Mouse (Mus musculus) monocyte, adult 5-6 weeks (primary cell): Measurements from ENCODE around the gene Mapk1. TPM values are rescaled to one million over a fixed set of nuclear protein-coding genes. Genes with fewer than 3 reads are reported as not detected.
A peak's percentile ranks its signal among the peaks of the same experiment; 100 is the strongest.

Source experiments
- ATAC-seq: fragments of 153-309, 156-312 bp; replicated peaks from 2 replicates; pipeline ENCODE4 v1.8.0; 2017; ENCODE audit warnings: mild to moderate bottlenecking; ENCODE audit not compliant: low TSS enrichment, insufficient number of reproducible peaks, severe bottlenecking, poor library complexity, low FRiP score
- total RNA-seq: library from RNA; stranded (forward); fragments of 200-1000, 200-491, 200-594 nt; gene quantifications from 3 replicates; pipeline ENCODE4 v1.2.3, GENCODE M21; 2017

Gene Mapk1
- total RNA-seq, 1 experiment from 2014 or later, result 121 TPM

GRCm38 (mm10) chr16:17012583-17012982 lies 29.4 kb downstream of the Mapk1 start:
- peak; percentile 89 for ATAC-seq

GRCm38 (mm10) chr16:17015111-17015852 lies 32.1 kb downstream of the Mapk1 start:
- ATAC-seq, result no peak

GRCm38 (mm10) chr16:17015853-17016230 lies 32.7 kb downstream of the Mapk1 start:
- no peak for ATAC-seq

- ATAC-seq, result no peak
These were observed 34.9 kb downstream of the Mapk1 start for GRCm38 (mm10) chr16:17018071-17018470.

- no peak for ATAC-seq
These were observed 41.4 kb downstream of the Mapk1 start for GRCm38 (mm10) chr16:17024469-17025148.

GRCm38 (mm10) chr16:17029971-17030695 lies 47.0 kb downstream of the Mapk1 start:
- no peak for ATAC-seq

GRCm38 (mm10) chr16:17033754-17034153 lies 50.6 kb downstream of the Mapk1 start:
- no peak for ATAC-seq

GRCm38 (mm10) chr16:17040716-17041115 lies 57.5 kb downstream of the Mapk1 start:
- ATAC-seq, result no peak

GRCm38 (mm10) chr16:17041417-17041816 lies 58.2 kb downstream of the Mapk1 start:
- ATAC-seq, result no peak

- ATAC-seq, result no peak
These were observed 61.1 kb downstream of the Mapk1 start for GRCm38 (mm10) chr16:17044320-17044719.

- no peak for ATAC-seq
These were observed 62.1 kb downstream of the Mapk1 start for GRCm38 (mm10) chr16:17045287-17045686.

- ATAC-seq, result no peak
These were observed 66.7 kb downstream of the Mapk1 start for GRCm38 (mm10) chr16:17049886-17050285.

GRCm38 (mm10) chr16:17052087-17052486 lies 68.9 kb downstream of the Mapk1 start:
- ATAC-seq, result no peak

GRCm38 (mm10) chr16:17053903-17054302 lies 70.7 kb downstream of the Mapk1 start:
- ATAC-seq, result no peak

GRCm38 (mm10) chr16:17055584-17055983 lies 72.4 kb downstream of the Mapk1 start:
- ATAC-seq, result no peak

- ATAC-seq, result no peak
These were observed 79.2 kb downstream of the Mapk1 start for GRCm38 (mm10) chr16:17062338-17062737.

GRCm38 (mm10) chr16:17067552-17067951 lies 84.4 kb downstream of the Mapk1 start:
- no peak for ATAC-seq

- peak; percentile 73 for ATAC-seq
These were observed 86.6 kb downstream of the Mapk1 start, which contains the start of gene Ypel1 for GRCm38 (mm10) chr16:17069511-17070443. TSS of gene Ypel1 (plus strand) at chr16:17069696.

GRCm38 (mm10) chr16:17070716-17071115 lies 87.5 kb downstream of the Mapk1 start:
- no peak for ATAC-seq
